Mouse (Mus musculus): ENCODE results near the gene Atxn1.
A peak's percentile ranks its signal among the peaks of the same experiment; 100 is the strongest.

GRCm38 (mm10) chr13:45745851-45746773 is 218.7 kb downstream of the Atxn1 start:
- TF ChIP-seq CTCF (IDR thresholded peaks at IDR 0.05; ENCODE audit: insufficient read depth, low read length), result peak; percentile 1; the same call in 1 of the 2 replicates
- TF ChIP-seq POLR2A (IDR thresholded peaks at IDR 0.05; ENCODE audit: borderline replicate concordance, extremely low read depth, low read depth, low read length), result no peak

Measured in lung, adult 2 months (tissue).